Mouse (Mus musculus): ENCODE results near the gene Shpk. TPM values are rescaled to one million over a fixed set of nuclear protein-coding genes. Genes with fewer than 3 reads are reported as not detected.

Shpk gene
- polyA plus RNA-seq, 1 experiment from 2014 or later = 2.7 TPM

DNA sequence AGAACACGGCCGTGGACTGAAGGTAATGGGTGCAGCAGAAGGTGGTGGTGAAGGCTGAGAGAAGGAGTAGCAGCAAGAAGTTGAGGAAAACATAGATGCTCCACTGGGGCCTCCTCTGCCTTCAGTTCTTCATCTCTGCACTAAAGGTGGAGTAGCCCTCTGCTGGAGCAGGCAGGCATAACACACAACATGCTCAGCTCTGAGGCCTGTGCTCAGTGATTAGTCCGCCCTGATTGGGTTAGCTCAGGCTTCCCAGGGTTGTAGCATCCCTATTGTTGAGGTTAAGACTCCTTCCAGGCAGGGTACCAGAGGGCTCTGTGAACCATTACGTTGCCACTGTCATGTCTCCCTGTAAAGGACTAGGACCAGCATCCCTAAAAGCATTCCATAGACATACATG, 30.0 kb upstream of the Shpk start:
- no peaks in the 10 kb centered on the region for H3K27me3 ChIP-seq (replicated peaks; ENCODE audit: control insufficient read depth, insufficient read depth, low read length)
- no peak overlapping the region for H3K27ac ChIP-seq (ENCODE audit: low read depth, low read length)
- H3K4me2 ChIP-seq = no peak overlapping the region
- no peak overlapping the region for H3K9ac ChIP-seq (ENCODE audit: low read depth, low read length)
- H3K4me3 ChIP-seq (ENCODE audit: low read depth, low read length) = no peak overlapping the region
- ATAC-seq (replicated peaks; ENCODE audit: low FRiP score) = peak; percentile 48; the same call in 1 of the 2 replicates
- 56% methylated on average over 4 of the region's 4 CpGs for WGBS
- peaks cover 6% of the 10 kb centered on the region; the same call in 1 of the 2 replicates for H3K36me3 ChIP-seq (ENCODE audit: control insufficient read depth, insufficient read depth, low read length)
- DNase-seq (ENCODE audit: low spot score) = peak; percentile 56
- H3K9me3 ChIP-seq (ENCODE audit: control insufficient read depth, low read length) = no peaks in the 10 kb centered on the region
- H3K4me1 ChIP-seq (replicated peaks; ENCODE audit: control insufficient read depth, insufficient read depth, low read length) = no peaks in the 10 kb centered on the region; the same call in 1 of the 2 replicates

GRCm38 (mm10) chr11:73172186-73172585, 27.1 kb upstream of the Shpk start:
- Histone ChIP-seq H3K9me3 (ENCODE audit: control insufficient read depth, low read length) (no peaks in the 10 kb centered on the region), H3K4me3 (ENCODE audit: low read depth, low read length) (no peak overlapping the region), H3K4me2 (no peak overlapping the region), H3K4me1 (replicated peaks; ENCODE audit: control insufficient read depth, insufficient read depth, low read length) (peaks cover 11% of the 10 kb centered on the region; the same call in 1 of the 2 replicates), H3K27me3 (replicated peaks; ENCODE audit: control insufficient read depth, insufficient read depth, low read length) (no peaks in the 10 kb centered on the region), H3K27ac (ENCODE audit: low read depth, low read length) (no peak overlapping the region), H3K9ac (ENCODE audit: low read depth, low read length) (no peak overlapping the region), H3K36me3 (ENCODE audit: control insufficient read depth, insufficient read depth, low read length) (peaks cover 9% of the 10 kb centered on the region; the same call in 1 of the 2 replicates)
- 75% methylated on average over 5 of the region's 5 CpGs for WGBS
- no peak for DNase-seq (ENCODE audit: low spot score)
- ATAC-seq (replicated peaks; ENCODE audit: low FRiP score) = no peak

DNA sequence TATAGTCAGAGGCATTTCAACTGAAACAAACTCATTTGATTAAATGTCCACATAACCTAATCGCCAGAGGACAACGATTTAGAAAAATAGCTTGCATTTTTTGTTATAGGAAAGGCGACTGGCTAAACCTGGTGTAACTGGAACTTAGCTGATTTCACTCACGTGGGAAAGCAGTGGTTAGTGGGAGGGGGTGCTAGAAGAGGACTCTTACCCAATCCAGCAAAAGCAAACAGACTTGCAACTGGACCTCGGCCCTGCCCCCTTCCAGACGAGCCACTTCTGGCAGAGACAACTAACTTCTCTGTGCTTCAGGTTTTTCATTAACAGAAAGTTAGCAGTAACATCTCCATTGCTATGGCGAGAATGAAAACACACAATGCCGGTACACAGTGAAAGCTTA, 23.6 kb upstream of the Shpk start:
- whole genome bisulfite sequencing = 37% methylated on average over 8 of the region's 8 CpGs
- Histone ChIP-seq H3K4me2 (peak overlapping the region; percentile 77), H3K36me3 (ENCODE audit: control insufficient read depth, insufficient read depth, low read length) (peaks cover 9% of the 10 kb centered on the region; the same call in 1 of the 2 replicates), H3K27me3 (replicated peaks; ENCODE audit: control insufficient read depth, insufficient read depth, low read length) (no peaks in the 10 kb centered on the region), H3K4me3 (ENCODE audit: low read depth, low read length) (peak overlapping the region; percentile 96), H3K9ac (ENCODE audit: low read depth, low read length) (peak overlapping the region; percentile 97), H3K4me1 (replicated peaks; ENCODE audit: control insufficient read depth, insufficient read depth, low read length) (peaks cover 19% of the 10 kb centered on the region), H3K9me3 (ENCODE audit: control insufficient read depth, low read length) (no peaks in the 10 kb centered on the region), H3K27ac (ENCODE audit: low read depth, low read length) (peak overlapping the region; percentile 44; the same call in 1 of the 2 replicates)
- ATAC-seq (replicated peaks; ENCODE audit: low FRiP score) = no peak
- DNase-seq (ENCODE audit: low spot score) = no peak

DNA sequence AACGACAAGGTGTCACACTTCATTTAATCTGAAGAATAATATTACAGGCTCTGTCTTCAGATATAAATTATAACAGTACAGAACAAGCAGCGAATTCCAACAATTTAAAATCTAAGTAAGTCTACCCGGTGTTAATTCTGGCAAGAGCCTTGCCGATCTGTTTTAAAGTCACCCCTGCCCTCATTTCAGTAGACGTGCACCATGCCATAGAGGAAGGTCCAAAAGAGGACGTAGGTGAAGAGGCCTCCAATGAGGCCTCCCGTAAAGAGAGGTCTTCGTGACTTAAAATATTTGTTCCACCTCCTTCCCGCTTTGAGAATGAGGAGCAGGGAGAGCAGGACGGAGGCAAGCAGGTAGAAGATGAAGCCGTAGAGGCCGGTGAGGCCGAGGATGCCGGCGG, 23.1 kb upstream of the Shpk start:
- ATAC-seq (replicated peaks; ENCODE audit: low FRiP score) = peak; percentile 2; the same call in 1 of the 2 replicates

DNA sequence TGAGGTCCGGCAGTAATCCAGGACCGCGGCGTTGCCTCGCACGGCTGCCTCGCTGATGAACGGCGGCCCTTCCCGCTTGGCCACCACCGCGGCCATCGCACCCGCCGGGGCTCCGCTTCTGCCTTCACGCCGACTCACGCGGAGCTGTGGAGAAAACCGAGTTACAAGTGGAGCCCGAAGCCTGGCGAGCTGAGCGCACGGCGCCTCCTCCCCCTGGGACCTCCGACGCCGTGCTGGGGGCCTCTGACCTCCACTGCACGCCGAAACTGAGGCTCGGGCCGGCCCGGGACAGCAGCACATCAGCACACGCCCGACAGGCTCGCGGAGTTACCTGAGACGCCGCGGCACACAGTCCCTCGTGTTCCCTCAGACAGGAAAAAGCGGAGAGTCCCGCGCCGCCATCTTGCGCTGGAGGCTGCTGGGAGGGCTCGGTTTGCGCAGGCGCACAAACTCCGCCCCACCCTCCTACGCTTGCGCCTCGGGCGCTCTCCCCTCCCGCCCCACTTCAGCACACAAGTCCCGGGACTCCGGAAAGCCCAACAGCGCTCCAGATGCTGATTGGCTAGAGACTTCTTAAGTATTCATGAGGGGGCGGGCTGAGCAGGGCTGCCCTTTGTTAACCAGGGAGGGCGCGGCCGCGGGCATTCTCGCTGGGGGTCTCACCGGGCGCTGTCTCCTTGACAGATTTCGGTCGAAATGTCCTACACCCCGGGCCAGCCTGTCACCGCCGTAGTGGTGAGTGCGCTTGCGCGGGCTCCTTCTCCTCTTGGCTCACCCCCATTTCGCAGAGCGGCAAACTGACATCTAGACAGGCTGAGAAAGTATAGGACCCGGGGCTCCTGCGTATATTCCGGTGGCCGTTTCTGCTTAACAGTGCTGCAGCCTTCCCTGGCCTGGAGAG, 22.4 kb upstream of the Shpk start, which contains the start of the genes Emc6 and Tax1bp3:
Emc6 (minus strand) TSS at position 430 of the 901 bp plus-strand sequence.
Tax1bp3 (plus strand) TSS at position 476 of the 901 bp plus-strand sequence.
- Histone ChIP-seq H3K9me3 (ENCODE audit: control insufficient read depth, low read length) (no peaks in the 10 kb centered on the region), H3K4me2 (peak within 1 kb of the TSS; percentile 94), H3K27ac (ENCODE audit: low read depth, low read length) (peak within 1 kb of the TSS; percentile 88), H3K4me3 (ENCODE audit: low read depth, low read length) (peak within 1 kb of the TSS; percentile 96), H3K36me3 (ENCODE audit: control insufficient read depth, insufficient read depth, low read length) (peaks cover 7% of the 10 kb centered on the region; the same call in 1 of the 2 replicates), H3K9ac (ENCODE audit: low read depth, low read length) (peak within 1 kb of the TSS; percentile 97), H3K27me3 (replicated peaks; ENCODE audit: control insufficient read depth, insufficient read depth, low read length) (no peaks in the 10 kb centered on the region), H3K4me1 (replicated peaks; ENCODE audit: control insufficient read depth, insufficient read depth, low read length) (peaks cover 19% of the 10 kb centered on the region)
- DNase-seq (ENCODE audit: low spot score) (peak; percentile 87), ATAC-seq (replicated peaks; ENCODE audit: low FRiP score) (peak; percentile 98)
- under 1% methylated on average over 80 of the region's 81 CpGs for WGBS

More for the DNA sequence above, 23.1 kb upstream of the Shpk start:
- H3K4me1 ChIP-seq (replicated peaks; ENCODE audit: control insufficient read depth, insufficient read depth, low read length) = peaks cover 19% of the 10 kb centered on the region
- DNase-seq (ENCODE audit: low spot score) = no peak
- H3K4me2 ChIP-seq = peak overlapping the region; percentile 77
- WGBS = under 1% methylated on average over 15 of the region's 15 CpGs
- peak overlapping the region; percentile 97 for H3K9ac ChIP-seq (ENCODE audit: low read depth, low read length)
- H3K4me3 ChIP-seq (ENCODE audit: low read depth, low read length) = peak overlapping the region; percentile 96
- no peaks in the 10 kb centered on the region for H3K9me3 ChIP-seq (ENCODE audit: control insufficient read depth, low read length)
- H3K27me3 ChIP-seq (replicated peaks; ENCODE audit: control insufficient read depth, insufficient read depth, low read length) = no peaks in the 10 kb centered on the region
- peak overlapping the region; percentile 44; the same call in 1 of the 2 replicates for H3K27ac ChIP-seq (ENCODE audit: low read depth, low read length)
- H3K36me3 ChIP-seq (ENCODE audit: control insufficient read depth, insufficient read depth, low read length) = peaks cover 9% of the 10 kb centered on the region; the same call in 1 of the 2 replicates

- ATAC-seq (replicated peaks; ENCODE audit: low FRiP score) (peak; percentile 54), DNase-seq (ENCODE audit: low spot score) (peak; percentile 80)
- Histone ChIP-seq H3K27ac (ENCODE audit: low read depth, low read length) (peak overlapping the region; percentile 88), H3K4me3 (ENCODE audit: low read depth, low read length) (peak overlapping the region; percentile 96), H3K27me3 (replicated peaks; ENCODE audit: control insufficient read depth, insufficient read depth, low read length) (no peaks in the 10 kb centered on the region), H3K36me3 (ENCODE audit: control insufficient read depth, insufficient read depth, low read length) (peaks cover 7% of the 10 kb centered on the region; the same call in 1 of the 2 replicates), H3K4me1 (replicated peaks; ENCODE audit: control insufficient read depth, insufficient read depth, low read length) (peaks cover 19% of the 10 kb centered on the region), H3K4me2 (peak overlapping the region; percentile 94), H3K9ac (ENCODE audit: low read depth, low read length) (peak overlapping the region; percentile 79), H3K9me3 (ENCODE audit: control insufficient read depth, low read length) (no peaks in the 10 kb centered on the region)
- 0% methylated on average over 28 of the region's 28 CpGs for WGBS
Measured at GRCm38 (mm10) chr11:73177509-73177875, 21.8 kb upstream of the Shpk start.

DNA sequence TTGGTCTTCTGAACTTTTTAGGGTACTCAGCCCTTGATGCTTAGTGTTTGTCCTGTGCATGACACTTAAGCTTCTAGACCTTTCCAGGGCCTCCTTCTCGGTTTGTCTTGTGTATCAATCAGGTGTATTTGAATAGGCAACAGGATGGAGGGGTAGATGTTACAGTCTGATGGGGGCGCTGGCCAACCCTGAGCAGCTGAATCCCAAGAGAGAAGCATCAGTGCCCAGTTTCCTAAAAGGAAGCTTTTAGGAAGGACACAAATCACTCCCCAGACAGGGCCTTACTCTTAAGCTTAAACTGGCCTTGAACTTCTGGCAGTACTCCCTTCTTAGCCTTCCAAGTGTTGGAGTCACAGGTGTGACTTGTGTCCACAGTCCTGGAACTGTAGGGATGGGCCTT, 21.4 kb upstream of the Shpk start:
- ATAC-seq (replicated peaks; ENCODE audit: low FRiP score) (no peak), DNase-seq (ENCODE audit: low spot score) (no peak)
- H3K4me3 ChIP-seq (ENCODE audit: low read depth, low read length) = peak overlapping the region; percentile 96
- peak overlapping the region; percentile 94 for H3K4me2 ChIP-seq
- peaks cover 7% of the 10 kb centered on the region; the same call in 1 of the 2 replicates for H3K36me3 ChIP-seq (ENCODE audit: control insufficient read depth, insufficient read depth, low read length)
- WGBS = 10% methylated on average over 2 of the region's 2 CpGs
- H3K27me3 ChIP-seq (replicated peaks; ENCODE audit: control insufficient read depth, insufficient read depth, low read length) = no peaks in the 10 kb centered on the region
- no peaks in the 10 kb centered on the region for H3K9me3 ChIP-seq (ENCODE audit: control insufficient read depth, low read length)
- no peak overlapping the region for H3K27ac ChIP-seq (ENCODE audit: low read depth, low read length)
- H3K4me1 ChIP-seq (replicated peaks; ENCODE audit: control insufficient read depth, insufficient read depth, low read length) = peaks cover 19% of the 10 kb centered on the region
- peak overlapping the region; percentile 79 for H3K9ac ChIP-seq (ENCODE audit: low read depth, low read length)

DNA sequence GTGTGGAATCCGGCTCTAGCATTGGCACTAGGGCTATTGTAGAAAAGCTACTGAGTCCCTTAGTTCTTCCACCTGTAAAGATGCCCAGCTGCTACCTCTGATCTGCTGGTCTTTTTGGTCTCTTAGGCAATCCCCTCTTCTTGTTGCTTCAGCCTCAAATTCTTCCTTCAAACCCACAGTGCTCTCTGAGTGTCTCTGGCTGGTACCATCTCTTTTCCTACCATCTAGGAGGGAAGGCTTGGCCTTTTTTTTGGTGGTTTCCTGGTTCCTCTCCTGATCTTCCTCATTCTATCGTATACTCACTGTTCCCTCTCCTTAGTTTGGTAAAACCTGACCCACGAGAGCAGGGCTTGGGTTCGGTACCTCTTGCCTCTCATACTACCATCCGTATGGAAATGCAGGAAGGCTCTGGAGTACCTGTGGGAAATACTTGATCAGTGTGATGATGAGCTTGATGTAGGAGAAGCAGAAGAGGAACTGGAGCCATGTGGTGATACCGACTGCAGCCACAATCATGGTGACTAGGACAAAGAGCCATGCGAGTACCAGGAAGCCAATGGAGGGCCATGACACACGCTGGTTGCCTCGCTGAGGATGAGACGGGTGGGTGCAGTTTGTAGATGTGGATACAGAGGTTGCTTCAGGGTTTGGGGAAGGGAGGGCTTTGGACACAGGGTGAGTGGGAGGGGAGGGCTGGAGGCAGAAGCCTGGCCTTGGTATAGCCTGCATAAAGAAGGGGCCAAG, 13.2 kb upstream of the Shpk start:
- no peak overlapping the region for H3K4me2 ChIP-seq
- H3K27ac ChIP-seq (ENCODE audit: low read depth, low read length) = no peak overlapping the region
- 75% methylated on average over 10 of the region's 10 CpGs for WGBS
- H3K9ac ChIP-seq (ENCODE audit: low read depth, low read length) = no peak overlapping the region
- ATAC-seq (replicated peaks; ENCODE audit: low FRiP score) (no peak), DNase-seq (ENCODE audit: low spot score) (no peak)
- H3K9me3 ChIP-seq (ENCODE audit: control insufficient read depth, low read length) = no peaks in the 10 kb centered on the region
- peaks cover 5% of the 10 kb centered on the region; the same call in 1 of the 2 replicates for H3K36me3 ChIP-seq (ENCODE audit: control insufficient read depth, insufficient read depth, low read length)
- H3K4me3 ChIP-seq (ENCODE audit: low read depth, low read length) = no peak overlapping the region
- no peaks in the 10 kb centered on the region for H3K4me1 ChIP-seq (replicated peaks; ENCODE audit: control insufficient read depth, insufficient read depth, low read length)
- no peaks in the 10 kb centered on the region for H3K27me3 ChIP-seq (replicated peaks; ENCODE audit: control insufficient read depth, insufficient read depth, low read length)

All from liver, embryonic 11.5 days (tissue).